Mouse (Mus musculus): ENCODE data around the gene Nde1.

DNA sequence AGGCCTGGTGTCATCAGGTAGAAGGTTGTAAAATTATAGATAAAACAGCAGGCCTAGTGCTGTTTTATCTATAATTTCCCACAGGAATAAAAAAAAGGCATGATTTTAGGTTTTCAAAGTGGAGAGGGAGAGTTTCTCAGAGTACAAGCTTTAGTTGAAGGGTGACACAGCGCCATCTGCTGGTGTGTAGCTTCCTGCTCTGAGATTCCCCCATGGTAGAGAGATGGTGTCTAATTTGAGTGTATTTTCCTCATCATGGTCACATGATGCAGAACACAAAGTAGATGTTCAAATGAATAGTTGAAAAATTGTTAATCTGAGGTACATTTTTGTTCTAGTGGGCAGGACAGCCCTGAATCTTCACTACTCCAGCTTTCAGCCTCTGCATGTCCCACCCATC, 32.4 kb downstream of the Nde1 start:
- no peak for TF ChIP-seq POLR2A (IDR thresholded peaks at IDR 0.05; ENCODE audit: low read depth, low read length)
- peak; percentile 42; the same call in 1 of the 2 replicates for TF ChIP-seq CTCF (IDR thresholded peaks at IDR 0.05; ENCODE audit: extremely low read depth, insufficient read depth, insufficient read length, insufficient replicate concordance)

All from spleen, adult 2 months (tissue).